Mouse (Mus musculus): Measurements from ENCODE around the gene Tmem207.

DNA sequence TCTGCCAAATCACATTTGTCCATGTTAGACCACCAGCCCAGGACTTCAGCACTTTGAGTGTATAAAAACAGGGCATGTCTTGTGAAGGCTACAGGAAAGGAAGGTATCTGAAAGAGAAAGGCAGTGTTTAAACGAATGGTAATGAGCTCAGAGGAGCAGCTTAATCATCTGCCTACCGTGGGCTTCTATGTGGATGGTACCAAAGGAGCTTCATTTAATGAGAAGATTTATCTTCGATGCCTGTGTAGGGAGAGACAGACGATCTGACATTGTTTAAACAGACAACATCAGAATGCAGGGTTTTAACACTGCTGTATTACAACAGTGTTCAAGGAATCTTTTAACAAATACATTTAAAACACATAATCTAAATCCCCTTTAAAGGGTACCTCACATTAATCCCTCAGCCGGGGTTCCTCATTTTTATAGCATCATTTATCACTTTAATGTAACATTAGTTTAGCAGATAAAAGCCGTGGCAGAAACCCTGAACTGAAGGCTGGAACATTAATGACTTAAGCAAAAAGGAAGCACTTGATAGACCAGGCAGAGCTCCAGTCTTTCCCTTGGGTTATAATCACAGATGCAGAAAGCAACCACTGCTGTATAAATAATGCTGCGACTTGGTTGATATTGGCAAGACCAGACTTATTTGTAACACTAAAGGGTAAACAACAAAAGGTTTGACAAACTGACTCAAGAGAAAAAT, 19.8 kb upstream of the Tmem207 start:
- TF ChIP-seq CTCF (IDR thresholded peaks at IDR 0.05; ENCODE audit: control insufficient read depth, insufficient read depth, insufficient read length) = no peak
- no peak for TF ChIP-seq MAX (IDR thresholded peaks at IDR 0.05)
- no peak for TF ChIP-seq MYOD1 (IDR thresholded peaks at IDR 0.05; ENCODE audit: control insufficient read depth, insufficient read length, low read depth)
- TF ChIP-seq MYOG (IDR thresholded peaks at IDR 0.05; ENCODE audit: control insufficient read depth, extremely low read depth, insufficient read length) = no peak

Data from C2C12 (cell line).